Mouse (Mus musculus): Measurements from ENCODE around the gene Acd.

Gene Acd

DNA sequence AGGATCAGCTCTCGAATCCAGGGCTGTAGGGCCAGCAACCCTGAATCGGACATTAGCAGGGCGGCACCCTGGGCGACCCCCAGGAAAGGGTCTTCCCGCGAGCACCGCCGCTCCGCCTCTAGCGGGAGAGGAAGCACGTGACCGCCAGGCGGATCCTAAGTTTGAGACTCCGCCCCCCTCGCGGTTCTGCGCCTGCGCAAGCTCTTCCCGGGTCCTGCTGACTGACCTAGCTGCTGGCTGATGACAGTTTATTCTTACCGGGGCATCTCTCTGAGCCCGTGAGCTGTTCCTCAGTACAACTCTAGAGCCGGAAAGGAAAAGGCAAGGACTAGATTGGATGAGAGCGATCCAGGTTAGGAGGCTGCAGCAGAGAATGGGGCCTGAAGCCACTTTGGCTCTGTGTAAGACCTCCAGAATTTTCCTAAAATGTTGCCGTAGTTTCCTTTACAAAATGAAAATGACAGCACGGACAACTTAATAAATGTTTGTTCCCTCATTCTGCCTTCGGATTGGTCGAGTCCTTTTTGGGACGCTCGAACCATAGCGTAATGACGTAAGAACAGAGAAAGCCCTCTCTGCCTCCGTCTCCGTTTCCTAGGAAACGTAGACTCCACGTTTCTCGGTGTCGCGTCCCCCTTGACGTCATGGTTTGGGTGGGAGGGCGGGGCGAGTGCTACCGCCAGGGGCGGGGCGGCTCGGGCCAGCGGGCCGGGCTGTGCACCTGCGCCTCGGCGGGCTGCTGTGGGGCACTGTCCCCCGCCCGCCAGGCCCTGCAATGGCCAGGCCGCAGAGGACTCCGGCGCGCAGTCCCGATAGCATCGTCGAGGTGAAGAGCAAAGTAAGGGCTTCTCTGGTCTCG is at the start of gene Acd, which contains the start of gene Pard6a:
Gene Acd (minus strand): TSS at position 137 of the 859 bp plus-strand sequence.
Gene Pard6a (plus strand): TSS at position 183 of the 859 bp plus-strand sequence.
- peak; percentile 95 to 97 for DNase-seq

DNA sequence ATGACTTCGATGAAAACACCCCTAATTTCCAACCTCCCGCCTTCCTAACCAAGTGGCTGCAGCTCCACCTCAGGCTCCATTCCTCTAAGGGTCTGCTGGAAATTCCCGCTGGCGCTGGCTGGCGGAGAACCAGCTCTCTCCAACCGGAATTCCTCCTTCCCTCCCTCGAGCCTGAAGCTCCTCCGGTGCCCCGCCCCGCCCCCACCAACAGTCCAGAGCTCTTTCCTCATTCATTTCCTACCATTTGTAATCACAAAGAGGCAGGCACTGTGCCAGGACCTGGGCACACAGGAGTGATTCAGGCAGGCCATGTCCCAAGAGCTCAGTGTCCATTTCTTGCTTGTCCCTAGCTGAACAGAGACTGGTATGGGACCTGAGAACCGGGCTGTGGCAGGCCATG is 49.7 kb upstream of the Acd start:
- DNase-seq = peak; percentile 91 to 93

GRCm38 (mm10) chr8:105743301-105743700 is 42.4 kb upstream of the Acd start:
- DNase-seq = no peak

DNA sequence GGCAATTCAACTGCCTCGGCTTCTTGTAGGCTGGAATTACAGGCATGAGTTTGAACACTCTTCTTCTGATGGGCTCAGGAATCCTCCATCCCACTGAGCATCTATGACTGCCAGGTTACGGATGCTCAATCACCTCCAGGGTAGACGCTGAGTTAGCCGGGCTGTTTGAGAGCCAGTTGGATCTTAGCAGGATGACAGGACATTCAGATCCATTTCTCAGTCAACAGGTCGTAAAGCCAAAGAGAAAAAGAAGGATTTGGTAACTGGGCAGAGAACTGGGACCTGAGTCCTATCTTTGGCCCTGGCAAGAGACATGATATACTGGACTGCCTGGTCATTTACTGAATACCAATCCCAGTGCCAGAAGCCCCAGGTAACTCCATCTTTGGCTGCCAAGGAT is 38.3 kb upstream of the Acd start:
- DNase-seq = no peak

- no peak for DNase-seq
These were observed 31.3 kb upstream of the Acd start for GRCm38 (mm10) chr8:105732186-105732585.

DNA sequence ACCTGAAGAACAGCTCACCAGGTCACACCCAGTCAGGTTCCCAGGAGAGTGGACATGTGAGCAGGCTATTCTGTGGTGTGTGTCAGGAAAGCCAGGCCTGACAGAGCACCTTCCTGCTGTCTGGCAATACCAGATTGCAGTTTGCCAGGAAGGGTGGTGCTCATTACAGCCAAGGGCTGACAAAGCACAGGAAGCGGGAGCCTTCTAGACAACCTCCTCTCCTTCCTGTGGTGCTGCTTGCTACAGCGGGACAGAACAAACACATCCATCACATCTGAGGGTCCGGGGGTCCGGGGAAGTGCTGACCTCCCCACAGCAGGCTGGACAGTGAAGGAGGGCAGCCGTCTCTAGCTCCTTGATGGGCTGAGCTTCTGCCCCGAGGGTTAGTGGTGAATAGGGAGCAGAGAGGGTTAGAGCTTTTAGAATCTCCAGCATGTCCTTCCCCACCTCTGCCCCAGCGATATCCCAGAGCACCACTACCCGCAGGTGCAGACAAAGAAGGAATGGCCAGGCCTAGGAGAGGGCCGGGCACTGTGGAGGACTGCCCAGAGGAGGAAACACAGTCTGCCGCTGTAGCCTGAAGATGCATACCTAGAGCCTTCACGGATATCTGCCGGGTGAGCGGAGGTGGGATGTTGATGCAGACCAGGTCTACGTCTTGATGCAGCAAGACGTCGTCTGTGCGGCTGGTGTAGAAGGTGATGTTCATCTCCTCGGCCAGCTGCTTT is 26.7 kb upstream of the Acd start:
- DNase-seq = peak; percentile 67 to 86

DNA sequence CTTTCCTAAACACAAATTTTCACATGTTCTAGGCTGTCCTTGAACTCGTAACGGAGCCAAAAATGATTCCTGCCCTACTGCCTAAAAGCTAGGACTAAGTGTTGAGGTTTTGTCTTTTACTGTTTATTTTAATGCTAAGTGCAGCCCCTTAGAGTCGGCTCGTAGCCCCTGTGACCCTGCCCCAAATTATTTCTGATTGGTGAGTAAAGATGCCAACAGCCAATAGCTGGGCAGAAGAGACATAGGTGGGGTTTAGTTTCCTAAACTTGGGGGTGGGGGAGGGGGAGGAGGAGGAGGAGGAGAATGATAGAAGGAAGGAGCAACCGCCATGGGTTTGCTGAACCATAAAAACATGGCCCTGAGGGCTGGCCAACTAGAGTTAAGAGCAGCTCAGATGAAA is 24.8 kb upstream of the Acd start:
- DNase-seq = no peak

- no peak for DNase-seq
These were observed 22.0 kb upstream of the Acd start for GRCm38 (mm10) chr8:105722861-105723260.

DNA sequence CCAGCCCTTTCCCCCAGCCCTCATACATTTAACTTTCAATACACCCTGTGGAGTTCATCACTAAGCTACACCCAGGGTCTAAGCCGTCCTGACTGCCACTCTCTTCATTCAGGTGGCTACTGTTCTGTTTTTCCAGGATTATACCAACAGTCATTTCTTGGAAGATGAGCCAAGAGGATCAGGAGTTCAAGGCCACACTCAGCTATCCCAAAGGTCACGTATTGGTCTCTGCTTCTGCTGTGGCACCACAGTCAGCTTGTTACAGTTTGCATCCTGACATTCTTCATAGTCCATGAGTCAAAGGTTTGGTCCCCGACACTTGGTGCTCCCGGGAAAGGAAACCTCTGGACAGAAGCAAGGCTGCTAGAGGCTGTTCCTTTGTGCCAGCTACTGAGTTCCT is 18.7 kb upstream of the Acd start:
- no peak for DNase-seq

- DNase-seq = no peak
These were observed 15.5 kb upstream of the Acd start for GRCm38 (mm10) chr8:105716302-105716945.

DNA sequence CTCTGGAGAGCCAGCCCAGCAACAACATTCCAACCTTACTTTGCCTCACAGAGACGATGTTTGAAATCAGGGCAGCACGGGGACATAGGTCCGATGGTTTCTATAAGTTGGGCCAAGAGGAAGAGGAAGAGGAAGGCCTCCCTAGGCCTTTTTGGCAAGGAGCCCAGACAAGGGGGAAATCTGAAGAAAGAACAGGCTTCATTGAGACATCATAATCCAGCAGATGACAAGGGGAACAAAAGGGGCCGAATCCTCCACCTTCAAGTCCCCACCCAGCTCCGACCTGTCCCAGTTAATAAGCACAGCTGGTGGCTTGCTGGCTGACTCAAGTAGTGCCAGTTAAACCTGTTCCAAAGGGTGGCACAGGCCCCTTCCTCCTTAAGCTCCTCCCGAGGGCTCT is 14.1 kb upstream of the Acd start:
- peak; percentile 40 to 49 for DNase-seq

DNA sequence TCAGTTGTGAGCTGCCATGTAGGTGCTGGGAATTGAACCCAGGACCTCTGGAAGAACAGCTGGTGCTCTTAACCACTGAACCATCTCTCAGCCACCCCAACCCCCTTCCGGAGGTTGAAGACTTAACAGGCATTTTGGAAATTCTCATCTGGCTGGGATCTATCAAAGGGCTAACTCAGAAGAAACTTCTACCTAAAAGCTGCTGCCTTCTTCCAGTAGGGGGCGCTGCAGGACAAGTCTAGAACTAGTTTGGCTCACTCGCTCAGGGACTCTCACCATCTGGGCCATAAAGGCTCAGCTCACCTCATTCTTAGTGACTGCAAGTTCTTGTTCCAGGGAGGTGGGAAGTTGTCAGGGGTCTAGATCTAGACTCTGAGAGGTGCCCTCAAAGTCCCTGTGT is 13.2 kb upstream of the Acd start:
- peak; percentile 85 to 95 for DNase-seq

- DNase-seq = no peak
These were observed 11.4 kb upstream of the Acd start for GRCm38 (mm10) chr8:105712286-105712685.

GRCm38 (mm10) chr8:105709317-105709716 is 8.4 kb upstream of the Acd start:
- DNase-seq = no peak

- no peak for DNase-seq
These were observed 7.8 kb upstream of the Acd start for GRCm38 (mm10) chr8:105708675-105709074.

GRCm38 (mm10) chr8:105707498-105708403 is 6.8 kb upstream of the Acd start, which contains the start of the genes 4933405L10Rik and Enkd1:
4933405L10Rik (plus strand) TSS chr8:105707655.
Enkd1 (minus strand) TSS chr8:105708210.
- peak; percentile 91 to 94 for DNase-seq

DNA sequence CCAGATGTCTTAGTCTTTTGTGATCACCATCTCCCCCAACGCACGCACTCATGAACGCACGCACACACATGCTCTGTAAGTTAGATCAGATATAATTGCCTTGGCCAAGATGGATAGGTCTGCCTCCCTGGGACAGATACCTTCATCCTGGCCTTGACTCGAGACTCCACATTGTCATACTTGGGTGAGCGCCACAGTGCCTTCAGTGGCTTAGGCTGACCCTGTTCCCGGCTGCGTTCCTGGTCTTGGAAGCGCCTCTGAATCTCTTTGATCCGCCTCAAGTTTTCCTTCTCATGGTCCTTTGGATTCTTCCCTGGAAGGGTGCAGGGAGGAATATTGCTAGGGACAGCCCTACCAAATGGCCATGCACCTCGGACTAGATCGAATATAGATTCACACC is 5.5 kb upstream of the Acd start:
- DNase-seq = no peak

DNA sequence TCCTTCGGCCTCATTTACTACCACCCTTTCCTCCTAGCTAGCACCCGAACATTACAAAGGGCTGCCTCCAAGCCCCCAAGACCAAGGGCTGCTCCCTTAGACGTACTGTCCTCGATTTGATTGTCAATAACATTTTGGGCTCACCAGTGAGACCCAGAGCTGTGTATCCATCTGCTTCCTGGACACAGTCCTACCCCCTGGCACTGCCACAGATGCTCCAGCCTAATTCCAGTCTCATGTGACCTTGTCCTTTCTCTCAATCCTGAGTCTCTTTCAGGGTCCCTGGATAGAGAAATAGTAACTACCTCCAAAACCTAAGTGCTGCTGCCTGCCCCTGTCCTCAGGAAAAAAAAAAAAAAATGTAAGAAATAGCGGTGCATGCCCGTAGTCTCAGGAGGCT is 4.1 kb upstream of the Acd start:
- no peak for DNase-seq

- no peak for DNase-seq
These were observed 3.4 kb upstream of the Acd start for GRCm38 (mm10) chr8:105704146-105704812.

GRCm38 (mm10) chr8:105702731-105703415 is 2.0 kb upstream of the Acd start:
- no peak for DNase-seq

GRCm38 (mm10) chr8:105702001-105702401 is 1.1 kb upstream of the Acd start:
- DNase-seq = no peak

Data from kidney, postnatal 36 days (tissue).